Mouse (Mus musculus) spleen, postnatal 36 days (tissue): ENCODE data around the gene Sfn.

Source experiments
- DNase-seq, 2 experiments: peaks; one replicate each; pipeline ENCODE4 v3.0.0; 2022; ENCODE audit warnings: low spot score in 2 of 2, mixed read lengths in 1 of 2

The Sfn gene

GRCm38 (mm10) chr4:133583690-133584058, 18.3 kb downstream of the Sfn start:
- no peak for DNase-seq

GRCm38 (mm10) chr4:133577983-133578382, 24.0 kb downstream of the Sfn start:
- no peak for DNase-seq

GRCm38 (mm10) chr4:133574843-133575202, 27.1 kb downstream of the Sfn start:
- no peak for DNase-seq

- DNase-seq, result peak; percentile 86 to 90
These were observed 27.7 kb downstream of the Sfn start, which contains the start of gene Gpatch3 for GRCm38 (mm10) chr4:133574070-133574842. Gpatch3 (plus strand) TSS chr4:133574745.

GRCm38 (mm10) chr4:133570066-133570466, 31.9 kb downstream of the Sfn start:
- DNase-seq, result no peak

- no peak for DNase-seq
These were observed 32.5 kb downstream of the Sfn start for GRCm38 (mm10) chr4:133569291-133570065.

GRCm38 (mm10) chr4:133567251-133567650, 34.7 kb downstream of the Sfn start:
- no peak for DNase-seq

- DNase-seq, result no peak
These were observed 38.8 kb downstream of the Sfn start for GRCm38 (mm10) chr4:133563123-133563571.

- DNase-seq, result no peak
These were observed 40.3 kb downstream of the Sfn start for GRCm38 (mm10) chr4:133561622-133562021.

- no peak for DNase-seq
These were observed 42.1 kb downstream of the Sfn start for GRCm38 (mm10) chr4:133559846-133560245.

- no peak for DNase-seq
These were observed 44.8 kb downstream of the Sfn start for GRCm38 (mm10) chr4:133557041-133557717.

- no peak for DNase-seq
These were observed 48.3 kb downstream of the Sfn start for GRCm38 (mm10) chr4:133553448-133554330.

- DNase-seq, result peak in 1 of 2 experiments; percentile 11
These were observed 49.1 kb downstream of the Sfn start, which contains the start of gene Nr0b2 for GRCm38 (mm10) chr4:133552768-133553447. Nr0b2 (plus strand) TSS chr4:133553376.

- DNase-seq, result no peak
These were observed 49.9 kb downstream of the Sfn start for GRCm38 (mm10) chr4:133552029-133552428.
